Mouse (Mus musculus): ENCODE data around the gene Micall2.

The Micall2 gene

DNA sequence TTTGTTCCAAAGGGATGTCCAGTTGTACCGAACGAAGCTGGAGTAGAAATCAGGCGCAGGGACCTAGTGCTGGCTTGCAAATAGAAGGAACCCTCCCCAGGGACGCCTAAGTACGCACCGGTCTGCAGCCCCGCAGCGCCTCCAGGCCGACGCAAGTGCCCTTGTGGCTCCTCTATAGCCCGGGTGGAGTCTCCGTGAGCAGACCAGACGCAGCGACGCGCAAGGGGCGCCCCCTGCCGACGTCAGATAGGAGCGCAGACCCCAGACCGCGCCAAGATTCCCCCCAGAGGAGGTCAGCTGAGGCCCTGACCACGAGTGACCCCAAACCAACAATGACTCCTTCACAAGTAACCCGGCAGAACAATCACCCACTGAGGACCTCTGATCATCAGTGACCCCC lies 67.6 kb downstream of the Micall2 start:
- ChIA-PET CTCF (interaction anchor here in 3 of 4 experiments (0.6 to 1.7 kb wide), 5 partner anchors 48 to 337 kb away, joined by 3 to 8 read pairs (median 3); no protein-coding TSS in a partner anchor), POLR2A (interaction anchor here in 1 of 4 experiments (1.2 kb wide), 1 partner anchor 123 kb away, joined by 3 read pairs; no protein-coding TSS in a partner anchor)

DNA sequence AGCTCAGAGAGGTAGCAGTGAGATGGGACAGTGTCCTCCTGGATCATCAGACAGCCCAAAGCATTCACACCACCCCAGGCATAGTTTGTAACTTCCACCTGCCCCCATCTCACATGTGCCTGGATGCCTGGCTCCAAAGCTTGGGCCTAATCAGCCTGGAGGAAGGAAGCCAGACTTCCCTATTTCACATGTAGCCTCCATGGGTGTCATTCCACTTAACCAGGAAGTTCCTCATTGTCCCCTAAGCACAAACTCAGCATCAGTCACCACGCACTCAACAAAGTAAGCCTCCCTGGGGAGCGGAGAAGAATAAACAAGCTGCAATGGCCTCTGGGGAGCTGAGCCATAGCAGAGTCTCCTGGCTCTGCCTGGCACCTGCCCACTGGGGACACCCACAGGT lies 69.6 kb downstream of the Micall2 start:
- ChIA-PET CTCF (interaction anchor here in 3 of 4 experiments (0.5 to 1.1 kb wide), 7 partner anchors 18 to 616 kb away, joined by 3 to 4 read pairs (median 3); no protein-coding TSS in a partner anchor), POLR2A (interaction anchor here in 2 of 4 experiments (0.6 to 0.7 kb wide), 3 partner anchors 91 to 197 kb away, joined by 3 to 4 read pairs (median 3); no protein-coding TSS in a partner anchor)

DNA sequence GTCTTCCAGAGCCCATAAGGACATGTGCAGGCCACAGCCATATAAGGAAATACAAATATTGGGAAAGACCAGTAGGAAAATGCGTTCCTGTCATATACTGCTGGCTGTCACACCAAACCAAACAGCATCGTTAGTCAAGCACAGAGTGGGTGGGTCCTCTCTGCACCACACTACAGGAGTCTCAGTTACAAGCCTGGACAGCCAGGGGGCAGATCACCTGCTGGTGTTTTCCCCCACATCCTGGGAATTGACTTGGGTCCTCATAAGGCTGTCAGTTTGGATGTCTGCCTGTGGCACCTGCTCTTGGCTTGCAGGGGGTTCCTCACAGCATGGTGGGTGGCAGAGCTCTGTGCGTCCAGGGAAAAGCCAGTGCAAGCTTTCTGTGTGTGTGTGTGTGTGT lies 70.8 kb downstream of the Micall2 start:
- CTCF ChIA-PET = interaction anchor here in 2 of 4 experiments (0.6 to 1.1 kb wide), 3 partner anchors 84 to 190 kb away, joined by 3 read pairs; no protein-coding TSS in a partner anchor
- POLR2A ChIA-PET = no interaction called here

DNA sequence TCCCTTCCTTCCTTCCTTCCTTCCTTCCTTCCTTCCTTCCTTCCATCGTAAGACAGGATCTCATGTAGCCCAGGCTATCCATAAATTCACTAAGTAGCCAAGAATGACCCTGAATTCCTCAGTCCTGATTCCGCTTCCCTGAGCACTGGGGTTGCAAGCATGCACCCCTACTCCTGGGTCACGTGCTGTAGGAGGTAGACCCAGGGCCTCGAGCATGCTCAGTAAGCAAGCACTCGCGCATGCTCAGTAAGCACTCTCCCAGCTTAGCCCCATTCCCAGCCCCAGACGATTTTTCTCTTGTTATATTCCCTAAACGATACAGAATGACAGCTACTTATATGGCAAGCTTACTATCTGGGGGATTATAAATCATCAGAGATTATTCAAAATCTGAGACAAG lies 74.4 kb downstream of the Micall2 start:
- CTCF ChIA-PET = interaction anchor here in 2 of 4 experiments (0.6 to 0.7 kb wide), 2 partner anchors 72 to 923 kb away, joined by 3 to 4 read pairs; no protein-coding TSS in a partner anchor
- POLR2A ChIA-PET = interaction anchor here in 2 of 4 experiments (0.6 to 0.9 kb wide), 2 partner anchors 44 to 127 kb away, joined by 3 read pairs; no protein-coding TSS in a partner anchor

DNA sequence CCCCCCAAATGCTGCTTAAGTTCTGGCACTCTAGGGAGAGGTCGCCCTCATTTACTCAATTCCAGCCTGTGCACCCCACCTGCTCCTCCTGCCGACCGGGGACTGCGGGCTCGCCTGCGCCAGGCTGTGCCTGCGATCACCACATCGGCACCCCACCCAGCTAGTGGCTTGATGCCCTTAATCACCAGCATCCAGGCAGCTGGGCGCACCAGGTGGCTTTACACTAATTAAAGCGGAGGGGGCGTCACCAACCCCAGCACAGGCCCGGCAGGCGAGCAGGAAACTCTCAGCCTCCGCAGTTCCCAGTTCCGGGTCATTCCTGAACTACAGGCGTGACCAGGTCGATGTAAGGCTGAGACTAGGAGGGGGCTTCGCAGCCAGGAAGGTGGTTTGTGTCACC lies 76.8 kb downstream of the Micall2 start:
- POLR2A ChIA-PET = interaction anchor here in 2 of 4 experiments (0.7 to 1.4 kb wide), 3 partner anchors 12 to 257 kb away, joined by 3 to 4 read pairs (median 3); no protein-coding TSS in a partner anchor
- CTCF ChIA-PET = interaction anchor here in 2 of 4 experiments (0.6 to 1.1 kb wide), 3 partner anchors 89 to 472 kb away, joined by 3 to 6 read pairs (median 3); no protein-coding TSS in a partner anchor

DNA sequence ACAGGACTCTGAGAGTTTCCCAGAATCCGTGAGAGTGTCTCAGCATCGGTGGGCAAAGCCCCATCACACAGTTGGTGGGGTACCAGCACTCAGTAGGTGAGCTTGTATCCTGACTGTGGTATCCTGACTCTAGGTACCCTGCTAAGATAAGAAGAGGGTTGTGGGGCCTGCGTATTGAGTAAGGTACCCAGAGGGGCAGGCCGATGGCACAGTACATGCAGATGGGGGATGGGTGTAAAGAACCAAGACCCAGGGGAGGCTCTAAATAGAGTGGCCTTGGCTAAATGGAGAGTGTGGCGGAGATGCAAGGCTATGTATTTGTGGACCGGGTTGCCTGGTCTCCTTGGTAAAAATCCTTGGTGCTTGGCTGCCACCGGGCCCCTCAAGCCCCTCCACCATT lies 77.3 kb downstream of the Micall2 start:
- POLR2A ChIA-PET = interaction anchor here in 1 of 4 experiments (1.0 kb wide), 1 partner anchor 14 kb away, joined by 4 read pairs; no protein-coding TSS in a partner anchor
- CTCF ChIA-PET = interaction anchor here in 1 of 4 experiments (0.5 kb wide), 1 partner anchor 576 kb away, joined by 3 read pairs; no protein-coding TSS in a partner anchor

DNA sequence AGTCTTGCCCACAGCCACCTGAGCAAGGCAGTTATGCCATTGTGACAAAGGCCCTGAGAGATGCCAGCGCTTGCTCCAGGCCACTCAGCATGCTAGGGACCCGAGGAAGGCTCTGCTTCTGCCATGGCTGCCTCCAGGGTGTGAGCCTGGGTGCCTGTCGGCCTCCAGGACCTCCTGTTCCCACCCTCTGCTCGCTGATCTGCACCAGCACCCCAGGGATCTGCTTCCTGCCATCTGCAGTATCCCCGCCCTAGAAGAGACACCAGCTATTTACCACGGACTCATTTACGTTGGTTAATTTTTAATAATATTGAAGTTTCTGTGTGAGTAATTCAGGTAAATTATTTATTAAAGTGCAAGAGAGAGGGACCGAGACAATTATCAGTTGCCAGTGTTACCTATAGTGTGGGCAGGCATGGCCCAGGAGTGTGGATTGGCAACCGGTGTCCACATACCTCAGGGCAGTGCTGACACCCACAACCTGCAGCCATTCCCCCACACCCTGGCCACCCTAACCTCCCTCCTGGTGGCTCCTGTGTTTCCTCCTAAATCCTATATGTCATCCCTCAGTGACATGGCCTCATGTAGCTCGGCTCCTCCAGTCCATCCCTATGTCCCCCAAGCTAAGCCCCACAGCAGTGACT lies 78.1 kb downstream of the Micall2 start:
- ChIA-PET POLR2A (interaction anchor here in 1 of 4 experiments (0.5 to 1.0 kb wide), 3 partner anchors 13 to 112 kb away, joined by 3 to 5 read pairs (median 4); no protein-coding TSS in a partner anchor), CTCF (interaction anchor here in 2 of 4 experiments (0.5 to 0.6 kb wide), 3 partner anchors 91 to 656 kb away, joined by 3 read pairs; no protein-coding TSS in a partner anchor)

Data from embryonic stem cell, embryonic (primary cell).